Mouse (Mus musculus) cortical plate, adult 2 months (tissue): Measurements from ENCODE around the gene Slc12a5.

Experiments
- CTCF ChIP-seq: fragments of 200-500 bp; IDR thresholded peaks from 2 replicates; pipeline ENCODE4 v1.5.1; 2011; ENCODE audit warnings: mild to moderate bottlenecking, control low read depth, low read length; ENCODE audit not compliant: insufficient read depth; ENCODE audit errors: extremely low read depth
- POLR2A ChIP-seq: fragments of 200-500 bp; IDR thresholded peaks from 2 replicates; pipeline ENCODE4 v1.6.1; 2011; ENCODE audit warnings: mild to moderate bottlenecking, low read length, control low read depth; ENCODE audit not compliant: insufficient read depth; ENCODE audit errors: extremely low read depth

DNA sequence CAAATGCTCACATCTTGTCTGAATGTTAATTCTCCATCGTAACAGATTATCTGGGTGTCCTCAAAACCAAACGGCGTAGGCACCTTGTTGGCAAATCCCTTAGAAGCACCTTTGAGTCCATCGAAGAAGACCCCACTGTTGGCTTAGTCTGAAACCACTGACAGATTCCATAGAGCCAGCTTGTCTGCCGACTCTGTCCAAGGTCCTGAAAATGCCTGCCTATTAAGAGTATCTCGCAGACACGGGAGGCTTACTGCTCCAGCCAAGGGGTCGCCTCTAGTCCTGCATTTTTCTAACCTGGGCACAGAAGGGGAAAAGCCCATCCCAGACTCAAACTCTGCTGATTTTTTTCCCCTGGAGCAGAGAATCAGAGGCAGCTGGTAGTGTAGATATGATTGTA lies 5.8 kb downstream of the Slc12a5 start:
- TF ChIP-seq CTCF (no peak), POLR2A (no peak)
